Mouse (Mus musculus) midbrain, postnatal 0 days (tissue): Measurements from ENCODE around the gene Ankmy2. TPM values are rescaled to one million over a fixed set of nuclear protein-coding genes. Genes with fewer than 3 reads are reported as not detected.
A peak's percentile ranks its signal among the peaks of the same experiment; 100 is the strongest.

ENCODE experiments used
- ATAC-seq: fragments of 200-750 bp; cut with Nextera tagmentation; 2 replicates; pipeline ENCODE4 v1.8.0; 2017; ENCODE audit warnings: moderate number of reproducible peaks, mild to moderate bottlenecking, moderate TSS enrichment, moderate library complexity; ENCODE audit not compliant: low FRiP score
- DNase-seq: peaks from one replicate; pipeline ENCODE4 v3.0.0-alpha.2; 2015; ENCODE audit warnings: low spot score
- H3K27ac ChIP-seq: fragments of 300-500 bp; sonication (generic); 2 replicates; pipeline ENCODE4 v1.5.1; 2014; ENCODE audit warnings: low read depth, mild to moderate bottlenecking, low read length, mixed read lengths
- H3K27me3 ChIP-seq: fragments of 300-500 bp; sonication (generic); 2 replicates; pipeline ENCODE4 v1.6.1; 2014; ENCODE audit warnings: low read length, control low read depth, mixed read lengths; ENCODE audit not compliant: insufficient read depth
- H3K36me3 ChIP-seq: fragments of 300-500 bp; sonication (generic); 2 replicates; pipeline ENCODE4 v1.6.1; 2014; ENCODE audit warnings: low read length, control low read depth, mixed read lengths; ENCODE audit not compliant: insufficient read depth
- H3K4me1 ChIP-seq: fragments of 300-500 bp; sonication (generic); 2 replicates; pipeline ENCODE4 v1.6.1; 2014; ENCODE audit warnings: mild to moderate bottlenecking, control low read depth, antibody characterized with exemption, low read length, mixed read lengths; ENCODE audit not compliant: insufficient read depth
- H3K4me2 ChIP-seq: fragments of 300-500 bp; sonication (generic); 2 replicates; pipeline ENCODE4 v1.6.1; 2014; ENCODE audit warnings: low read depth, mild to moderate bottlenecking, low read length, mixed read lengths; ENCODE audit not compliant: poor library complexity, severe bottlenecking
- H3K4me3 ChIP-seq: fragments of 300-500 bp; sonication (generic); 2 replicates; pipeline ENCODE4 v1.5.1; 2014; ENCODE audit warnings: low read depth, mild to moderate bottlenecking, low read length, moderate library complexity
- H3K9ac ChIP-seq: fragments of 300-500 bp; sonication (generic); replicated peaks from 2 replicates; pipeline ENCODE4 v1.6.1; 2014; ENCODE audit warnings: mild to moderate bottlenecking, low read length, moderate library complexity, mixed read lengths; ENCODE audit not compliant: poor library complexity, severe bottlenecking
- H3K9me3 ChIP-seq: fragments of 300-500 bp; sonication (generic); 2 replicates; pipeline ENCODE4 v1.6.1; 2016; ENCODE audit warnings: low read length, control low read depth
- CTCF ChIP-seq: IDR thresholded peaks from 2 replicates; pipeline ENCODE4 v1.5.1; 2016; ENCODE audit warnings: antibody characterized with exemption, mild to moderate bottlenecking
- WGBS: fragments of 180-500 bp; shearing (Covaris S2); extraction: QIAGEN DNeasy Blood & Tissue Kit; methylation state at CpG from one replicate; pipeline ENCODE4 v1.1.7; 2014; 5-methylcytosine and 5-hydroxymethylcytosine counted together
- polyA plus RNA-seq: library from polyadenylated mRNA; unstranded; fragments of >200 nt; fragmentation: Nextera tagmentation; extraction: Ambion mirVana; gene quantifications from 2 replicates; pipeline ENCODE4 v1.2.1, GENCODE M21; 2015
- total RNA-seq: library from RNA; depleted of rRNA; stranded (reverse); fragments of >200 nt; gene quantifications from 2 replicates; pipeline ENCODE4 v1.2.3, GENCODE M21; 2014; rRNA removed

Gene Ankmy2
- total RNA-seq (64.6 and 81.2 TPM in 2 replicates), polyA plus RNA-seq (87.2 and 88.5 TPM in 2 replicates)

GRCm38 (mm10) chr12:36156637-36157303 lies at the start of gene Ankmy2:
Ankmy2 (plus strand) TSS chr12:36157114.
- Histone ChIP-seq H3K4me2 (peak within 1 kb of the TSS; percentile 73), H3K9me3 (no peaks in the 10 kb centered on the region), H3K36me3 (no peaks in the 10 kb centered on the region), H3K4me3 (peak within 1 kb of the TSS; percentile 95), H3K27ac (peak within 1 kb of the TSS; percentile 86), H3K4me1 (peaks cover 12% of the 10 kb centered on the region), H3K27me3 (no peaks in the 10 kb centered on the region), H3K9ac (peak within 1 kb of the TSS; percentile 91)
- whole genome bisulfite sequencing: under 1% methylated on average over 42 of the region's 42 CpGs
- ATAC-seq: peak; percentile 98
- DNase-seq: peak; percentile 97
- peak; percentile 14; the same call in 1 of the 2 replicates for TF ChIP-seq CTCF

GRCm38 (mm10) chr12:36108442-36108841 lies 48.5 kb upstream of the Ankmy2 start:
- no peaks in the 10 kb centered on the region for H3K4me1 ChIP-seq
- TF ChIP-seq CTCF: peak; percentile 63

GRCm38 (mm10) chr12:36110457-36110856 lies 46.5 kb upstream of the Ankmy2 start:
- Histone ChIP-seq H3K27ac (no peak overlapping the region), H3K36me3 (peaks cover 53% of the 10 kb centered on the region), H3K27me3 (no peaks in the 10 kb centered on the region), H3K4me1 (no peaks in the 10 kb centered on the region), H3K9me3 (no peaks in the 10 kb centered on the region), H3K4me2 (no peak overlapping the region), H3K9ac (no peak overlapping the region), H3K4me3 (no peak overlapping the region)
- ATAC-seq (no peak), DNase-seq (no peak)
- 87% methylated on average over 5 of the region's 5 CpGs for WGBS
- TF ChIP-seq CTCF: no peak

More at GRCm38 (mm10) chr12:36108442-36108841, 48.5 kb upstream of the Ankmy2 start:
- Histone ChIP-seq H3K27ac (no peak overlapping the region), H3K9me3 (no peaks in the 10 kb centered on the region), H3K27me3 (no peaks in the 10 kb centered on the region), H3K4me2 (no peak overlapping the region), H3K36me3 (peaks cover 53% of the 10 kb centered on the region), H3K9ac (no peak overlapping the region), H3K4me3 (no peak overlapping the region)
- ATAC-seq (no peak), DNase-seq (peak; percentile 55)
- 95% methylated on average over 5 of the region's 5 CpGs for WGBS

GRCm38 (mm10) chr12:36111110-36111509 lies 45.8 kb upstream of the Ankmy2 start:
- WGBS: 97% methylated on average over 5 of the region's 5 CpGs

GRCm38 (mm10) chr12:36112081-36112480 lies 44.8 kb upstream of the Ankmy2 start:
- Histone ChIP-seq H3K9me3 (no peaks in the 10 kb centered on the region), H3K4me3 (no peak overlapping the region), H3K4me2 (no peak overlapping the region), H3K27me3 (no peaks in the 10 kb centered on the region), H3K9ac (no peak overlapping the region), H3K36me3 (peaks cover 60% of the 10 kb centered on the region), H3K27ac (no peak overlapping the region), H3K4me1 (no peaks in the 10 kb centered on the region)
- no peak for TF ChIP-seq CTCF
- ATAC-seq: no peak
- DNase-seq: no peak
- WGBS: 90% methylated on average over 3 of the region's 3 CpGs

More at GRCm38 (mm10) chr12:36111110-36111509, 45.8 kb upstream of the Ankmy2 start:
- H3K27ac ChIP-seq: no peak overlapping the region
- no peak overlapping the region for H3K4me3 ChIP-seq
- no peak overlapping the region for H3K9ac ChIP-seq
- H3K4me2 ChIP-seq: no peak overlapping the region
- DNase-seq (no peak), ATAC-seq (no peak)
- no peaks in the 10 kb centered on the region for H3K4me1 ChIP-seq
- no peaks in the 10 kb centered on the region for H3K9me3 ChIP-seq
- peaks cover 56% of the 10 kb centered on the region for H3K36me3 ChIP-seq
- H3K27me3 ChIP-seq: no peaks in the 10 kb centered on the region
- no peak for TF ChIP-seq CTCF

- peaks cover 48% of the 10 kb centered on the region for H3K36me3 ChIP-seq
- ATAC-seq: no peak
- TF ChIP-seq CTCF: no peak
Observed at GRCm38 (mm10) chr12:36117161-36117560, 39.8 kb upstream of the Ankmy2 start.

More at GRCm38 (mm10) chr12:36117161-36117560, 39.8 kb upstream of the Ankmy2 start:
- no peak overlapping the region for H3K4me2 ChIP-seq
- DNase-seq: no peak
- WGBS: 95% methylated on average over 6 of the region's 6 CpGs
- H3K9ac ChIP-seq: no peak overlapping the region
- no peak overlapping the region for H3K4me3 ChIP-seq
- no peaks in the 10 kb centered on the region for H3K4me1 ChIP-seq
- H3K9me3 ChIP-seq: no peaks in the 10 kb centered on the region
- H3K27ac ChIP-seq: no peak overlapping the region
- H3K27me3 ChIP-seq: no peaks in the 10 kb centered on the region
